Mouse (Mus musculus): ENCODE measurements at regions not wholly inside any gene's neighbourhood (a gene's known extent, or its start where the extent isn't known, plus 50 kb on each side); places are given as distances from the start of the nearest gene placed in this dataset.

- Histone ChIP-seq H3K36me3 (replicated peaks in 1 of 2; ENCODE audit: control insufficient read depth in 1 of 2, insufficient read depth in 1 of 2, low read length in 1 of 2) (no peaks in the 10 kb centered on the region), H3K4me1 (ENCODE audit: control insufficient read depth in 1 of 2, insufficient read depth in 2 of 2) (no peaks in the 10 kb centered on the region), H3K27ac (ENCODE audit: insufficient read depth, low read depth) (no peak overlapping the region), H3K9me3 (replicated peaks; ENCODE audit: low read length) (no peaks in the 10 kb centered on the region), H3K9ac (ENCODE audit: insufficient read depth, low read depth) (no peak overlapping the region), H3K4me3 (replicated peaks in 1 of 3; ENCODE audit: low read depth in 2 of 3, low read length in 2 of 3, poor library complexity in 1 of 3) (no peak overlapping the region), H3K27me3 (replicated peaks) (no peaks in the 10 kb centered on the region), H3K79me2 (replicated peaks; ENCODE audit: control insufficient read depth, extremely low read depth, insufficient read depth, poor library complexity, severe bottlenecking) (no peaks in the 10 kb centered on the region), H3K4me2 (ENCODE audit: insufficient read depth, low read depth, poor library complexity, severe bottlenecking) (no peak overlapping the region)
- no peak for DNase-seq (ENCODE audit: extremely low read depth)
- in situ Hi-C loops (cut with MboI; ENCODE audit: low pct_ligation_motif_present, low pct_unique_long_range_greater_than_20kb, low sequenced_read_pairs) = no loop called here
- dilution Hi-C loops (cut with MboI; ENCODE audit: extremely low pct_ligation_motif_present, extremely low pct_unique_long_range_greater_than_20kb, low sequenced_read_pairs) = no loop called here
- TF ChIP-seq CTCF (conservative IDR thresholded peaks at IDR 0.05 in 1 of 2, IDR thresholded peaks at IDR 0.05 in 1 of 2; ENCODE audit: low read depth in 2 of 2, low read length in 2 of 2) (no peak), RCOR1 (conservative IDR thresholded peaks at IDR 0.05; ENCODE audit: low read depth, low read length) (no peak), ETS1 (conservative IDR thresholded peaks at IDR 0.05; ENCODE audit: low read depth, low read length) (no peak), PAX5 (IDR thresholded peaks at IDR 0.05; ENCODE audit: low read length) (no peak), TBP (conservative IDR thresholded peaks at IDR 0.05; ENCODE audit: low read depth, low read length) (no peak), JUN (IDR thresholded peaks at IDR 0.05; ENCODE audit: insufficient read depth, low read depth, low read length) (no peak), HCFC1 (IDR thresholded peaks at IDR 0.05; ENCODE audit: low read depth, low read length) (no peak)
These were observed 559.0 kb downstream of the Rps29 start for GRCm38 (mm10) chr12:68599681-68600596.

DNA sequence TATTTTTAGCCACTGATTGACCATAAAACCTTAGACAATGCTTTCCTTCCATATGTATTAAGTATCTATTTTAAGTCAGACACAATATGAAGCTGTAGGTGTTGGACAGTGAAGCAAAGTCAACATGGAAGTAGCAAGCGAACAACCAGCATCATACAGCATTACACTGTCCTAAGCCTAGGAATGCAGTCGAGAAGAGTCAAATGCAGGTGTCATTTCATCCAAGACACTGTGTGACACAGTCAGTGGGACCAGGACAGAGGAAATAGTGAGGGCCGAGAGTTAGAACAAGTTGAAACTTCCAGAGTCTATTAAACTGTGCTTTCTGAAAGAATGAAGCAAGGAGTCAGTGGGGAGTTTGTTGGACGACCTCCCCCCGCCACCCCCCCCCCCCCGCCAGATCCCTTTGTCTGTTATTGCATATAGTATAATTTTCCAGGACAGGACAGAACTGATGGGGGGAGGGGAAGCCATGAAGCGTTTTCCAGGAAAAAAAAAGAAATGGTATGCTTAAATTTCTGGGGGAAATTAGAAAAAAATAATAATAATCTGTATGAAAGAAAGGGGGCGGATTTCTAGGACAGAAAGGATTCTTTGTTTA is 559.9 kb downstream of the Rps29 start:
- no peaks in the 10 kb centered on the region for H3K36me3 ChIP-seq (replicated peaks in 1 of 2; ENCODE audit: control insufficient read depth in 1 of 2, insufficient read depth in 1 of 2, low read length in 1 of 2)
- dilution Hi-C loops (cut with MboI; ENCODE audit: extremely low pct_ligation_motif_present, extremely low pct_unique_long_range_greater_than_20kb, low sequenced_read_pairs) (no loop called here), in situ Hi-C loops (cut with MboI; ENCODE audit: low pct_ligation_motif_present, low pct_unique_long_range_greater_than_20kb, low sequenced_read_pairs) (no loop called here)
- no peaks in the 10 kb centered on the region for H3K79me2 ChIP-seq (replicated peaks; ENCODE audit: control insufficient read depth, extremely low read depth, insufficient read depth, poor library complexity, severe bottlenecking)
- no peaks in the 10 kb centered on the region for H3K4me1 ChIP-seq (ENCODE audit: control insufficient read depth in 1 of 2, insufficient read depth in 2 of 2)
- no peaks in the 10 kb centered on the region for H3K9me3 ChIP-seq (replicated peaks; ENCODE audit: low read length)
- no peak for DNase-seq (ENCODE audit: extremely low read depth)
- no peak for TF ChIP-seq POLR2A (IDR thresholded peaks at IDR 0.05; ENCODE audit: low read depth, low read length)
- TF ChIP-seq MYC (IDR thresholded peaks at IDR 0.05; ENCODE audit: low read depth, low read length) = no peak
- no peak for TF ChIP-seq JUN (IDR thresholded peaks at IDR 0.05; ENCODE audit: insufficient read depth, low read depth, low read length)
- TF ChIP-seq UBTF (IDR thresholded peaks at IDR 0.05; ENCODE audit: low read depth, low read length) = no peak
- no peak for TF ChIP-seq MAFK (IDR thresholded peaks at IDR 0.05; ENCODE audit: insufficient replicate concordance, low read length)
- no peak for TF ChIP-seq MAX (IDR thresholded peaks at IDR 0.05; ENCODE audit: low read length)
- no peak for TF ChIP-seq MEF2A (IDR thresholded peaks at IDR 0.05; ENCODE audit: borderline replicate concordance, low read depth, low read length)
- no peak for TF ChIP-seq PAX5 (IDR thresholded peaks at IDR 0.05; ENCODE audit: low read length)
- TF ChIP-seq CHD1 (IDR thresholded peaks at IDR 0.05; ENCODE audit: low read depth, low read length) = no peak
- TF ChIP-seq ZC3H11A (IDR thresholded peaks at IDR 0.05; ENCODE audit: low read depth, low read length) = no peak
- TF ChIP-seq CHD2 (IDR thresholded peaks at IDR 0.05; ENCODE audit: low read length) = no peak
- no peak overlapping the region for H3K9ac ChIP-seq (ENCODE audit: insufficient read depth, low read depth)
- no peak overlapping the region for H3K4me2 ChIP-seq (ENCODE audit: insufficient read depth, low read depth, poor library complexity, severe bottlenecking)
- no peaks in the 10 kb centered on the region for H3K27me3 ChIP-seq (replicated peaks)
- no peak overlapping the region for H3K27ac ChIP-seq (ENCODE audit: insufficient read depth, low read depth)
- H3K4me3 ChIP-seq (replicated peaks in 1 of 3; ENCODE audit: low read depth in 2 of 3, low read length in 2 of 3, poor library complexity in 1 of 3) = no peak overlapping the region
